Mouse (Mus musculus): ENCODE data around the gene Tex21. TPM values are rescaled to one million over a fixed set of nuclear protein-coding genes. Genes with fewer than 3 reads are reported as not detected.

Tex21 gene
- total and polyA plus RNA-seq, 2 experiments from 2014 or later, result not detected

DNA sequence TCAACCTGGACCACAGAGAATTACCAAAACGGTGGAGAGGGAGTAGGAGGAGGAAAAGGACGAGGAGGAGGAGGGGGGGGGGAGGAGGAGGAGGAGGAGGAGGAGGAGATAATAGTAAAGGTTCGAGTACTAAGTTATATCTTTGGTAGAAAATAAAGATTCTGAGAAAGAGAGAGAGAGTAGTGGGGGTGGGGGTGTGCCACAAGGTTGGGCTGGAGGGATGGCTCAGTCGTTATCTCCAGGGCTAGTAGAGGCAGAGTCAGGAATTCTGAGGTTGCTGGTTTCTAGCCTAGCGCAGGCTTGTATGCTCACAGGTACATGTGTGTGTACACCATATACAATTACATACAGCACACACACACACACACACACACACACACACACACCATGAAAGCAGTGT, 4.7 kb downstream of the Tex21 start:
- H3K9me3 ChIP-seq (ENCODE audit: low read length), result no peaks in the 10 kb centered on the region
- no peak overlapping the region for H3K4me3 ChIP-seq (ENCODE audit: low read depth, low read length)
- H3K4me1 ChIP-seq (ENCODE audit: insufficient read depth, low read length), result no peaks in the 10 kb centered on the region
- no peak overlapping the region for H3K4me2 ChIP-seq (ENCODE audit: low read depth, low read length, poor library complexity, severe bottlenecking)
- no peak for ATAC-seq (ENCODE audit: low FRiP score)
- TF ChIP-seq CTCF (IDR thresholded peaks at IDR 0.05), result no peak
- 76% methylated on average over 4 of the region's 5 CpGs for WGBS
- no peaks in the 10 kb centered on the region for H3K27me3 ChIP-seq (ENCODE audit: insufficient read depth, low read length)
- DNase-seq (ENCODE audit: low spot score), result no peak
- no peaks in the 10 kb centered on the region for H3K36me3 ChIP-seq (ENCODE audit: insufficient read depth, low read length)
- H3K27ac ChIP-seq (ENCODE audit: low read depth, low read length), result no peak overlapping the region
- H3K9ac ChIP-seq (replicated peaks; ENCODE audit: low read length, poor library complexity, severe bottlenecking), result no peak overlapping the region

DNA sequence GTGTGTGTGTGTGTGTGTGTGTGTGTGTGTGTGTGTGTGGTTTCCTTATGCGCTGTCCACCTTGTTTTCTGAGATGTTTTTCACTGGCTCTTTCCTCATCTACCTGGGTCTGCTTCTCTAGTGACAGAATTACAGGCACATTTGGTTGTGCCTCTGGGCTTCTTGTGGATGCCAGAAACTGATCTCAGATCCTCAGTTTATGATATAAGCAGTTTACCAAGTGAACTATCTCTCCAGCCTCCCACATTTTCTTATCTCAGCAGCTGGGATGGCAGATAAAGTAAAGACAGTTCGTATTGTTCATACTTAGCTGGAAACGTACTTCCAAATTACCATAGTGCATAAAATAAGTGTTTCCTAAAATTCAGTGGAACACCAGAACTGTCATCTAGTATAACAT, 5.5 kb downstream of the Tex21 start:
- WGBS, result 90% methylated on average over 3 of the region's 3 CpGs
- no peaks in the 10 kb centered on the region for H3K9me3 ChIP-seq (ENCODE audit: low read length)
- H3K27ac ChIP-seq (ENCODE audit: low read depth, low read length), result no peak overlapping the region
- H3K9ac ChIP-seq (replicated peaks; ENCODE audit: low read length, poor library complexity, severe bottlenecking), result no peak overlapping the region
- H3K4me1 ChIP-seq (ENCODE audit: insufficient read depth, low read length), result no peaks in the 10 kb centered on the region
- no peaks in the 10 kb centered on the region for H3K27me3 ChIP-seq (ENCODE audit: insufficient read depth, low read length)
- no peak for TF ChIP-seq CTCF (IDR thresholded peaks at IDR 0.05)
- H3K4me3 ChIP-seq (ENCODE audit: low read depth, low read length), result no peak overlapping the region
- no peak for ATAC-seq (ENCODE audit: low FRiP score)
- H3K36me3 ChIP-seq (ENCODE audit: insufficient read depth, low read length), result no peaks in the 10 kb centered on the region
- DNase-seq (ENCODE audit: low spot score), result no peak
- H3K4me2 ChIP-seq (ENCODE audit: low read depth, low read length, poor library complexity, severe bottlenecking), result no peak overlapping the region

DNA sequence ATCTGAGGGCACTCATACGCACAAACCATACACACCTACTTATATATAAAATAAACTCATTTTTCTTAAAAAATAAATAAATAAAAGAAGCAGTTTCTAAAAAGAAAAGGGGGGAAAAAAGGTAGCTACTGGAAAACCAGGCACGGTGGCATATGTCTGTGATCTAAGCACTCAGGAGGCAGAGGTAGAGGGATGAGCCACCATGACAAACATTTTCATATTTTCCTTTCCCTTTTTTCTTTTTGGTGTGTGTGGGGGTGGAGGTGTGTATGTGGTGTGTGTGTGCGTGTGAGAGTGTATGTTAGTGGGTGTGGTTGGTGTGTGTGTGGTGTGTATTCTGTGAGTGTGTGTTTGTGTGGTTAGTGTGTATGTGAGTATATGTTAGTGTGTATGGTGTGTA, 5.9 kb downstream of the Tex21 start:
- no peak for DNase-seq (ENCODE audit: low spot score)
- 93% methylated on average over 3 of the region's 3 CpGs for WGBS
- no peak for ATAC-seq (ENCODE audit: low FRiP score)
- Histone ChIP-seq H3K9me3 (ENCODE audit: low read length) (no peaks in the 10 kb centered on the region), H3K27ac (ENCODE audit: low read depth, low read length) (no peak overlapping the region), H3K4me1 (ENCODE audit: insufficient read depth, low read length) (no peaks in the 10 kb centered on the region), H3K4me2 (ENCODE audit: low read depth, low read length, poor library complexity, severe bottlenecking) (no peak overlapping the region), H3K27me3 (ENCODE audit: insufficient read depth, low read length) (no peaks in the 10 kb centered on the region), H3K9ac (replicated peaks; ENCODE audit: low read length, poor library complexity, severe bottlenecking) (no peak overlapping the region), H3K4me3 (ENCODE audit: low read depth, low read length) (no peak overlapping the region), H3K36me3 (ENCODE audit: insufficient read depth, low read length) (no peaks in the 10 kb centered on the region)
- TF ChIP-seq CTCF (IDR thresholded peaks at IDR 0.05), result no peak

DNA sequence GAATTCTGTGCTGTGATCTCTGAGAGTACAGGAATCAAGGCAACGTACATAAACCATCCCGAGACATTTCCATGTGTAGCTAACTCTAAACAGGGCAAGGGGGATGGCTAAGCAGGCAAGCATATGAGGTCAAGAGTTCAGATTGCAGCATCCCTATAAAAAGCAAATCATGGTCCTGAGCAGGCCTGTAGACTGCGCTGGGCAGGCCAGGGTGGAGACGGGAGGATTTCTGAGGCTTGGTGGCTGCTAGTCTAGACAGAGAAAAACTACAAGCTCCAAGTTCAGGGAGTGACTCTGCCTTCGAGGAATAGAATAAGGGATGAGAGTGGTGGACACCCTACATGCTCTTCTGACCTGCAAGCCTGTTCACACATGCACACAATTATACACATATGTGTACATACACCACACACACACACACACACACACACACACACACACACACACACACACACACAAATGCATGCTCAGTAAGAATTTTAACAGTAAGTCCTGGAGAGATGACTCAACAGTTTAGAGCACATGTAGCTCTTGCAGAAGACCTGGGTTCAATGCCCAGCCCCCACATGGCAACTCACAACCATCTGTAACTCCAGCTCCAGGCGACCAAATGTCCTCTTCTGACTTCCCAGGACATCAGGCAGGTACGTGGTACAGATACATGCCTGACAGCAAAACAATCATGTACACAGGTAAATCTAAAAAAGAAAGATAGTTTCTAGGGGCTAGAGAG, 6.5 kb downstream of the Tex21 start:
- Histone ChIP-seq H3K9me3 (ENCODE audit: low read length) (no peaks in the 10 kb centered on the region), H3K27me3 (ENCODE audit: insufficient read depth, low read length) (no peaks in the 10 kb centered on the region), H3K4me1 (ENCODE audit: insufficient read depth, low read length) (no peaks in the 10 kb centered on the region), H3K36me3 (ENCODE audit: insufficient read depth, low read length) (no peaks in the 10 kb centered on the region), H3K9ac (replicated peaks; ENCODE audit: low read length, poor library complexity, severe bottlenecking) (no peak overlapping the region), H3K4me3 (ENCODE audit: low read depth, low read length) (no peak overlapping the region), H3K27ac (ENCODE audit: low read depth, low read length) (no peak overlapping the region), H3K4me2 (ENCODE audit: low read depth, low read length, poor library complexity, severe bottlenecking) (no peak overlapping the region)
- ATAC-seq (ENCODE audit: low FRiP score) (no peak), DNase-seq (ENCODE audit: low spot score) (no peak)
- 86% methylated on average over 7 of the region's 7 CpGs for WGBS
- no peak for TF ChIP-seq CTCF (IDR thresholded peaks at IDR 0.05)

DNA sequence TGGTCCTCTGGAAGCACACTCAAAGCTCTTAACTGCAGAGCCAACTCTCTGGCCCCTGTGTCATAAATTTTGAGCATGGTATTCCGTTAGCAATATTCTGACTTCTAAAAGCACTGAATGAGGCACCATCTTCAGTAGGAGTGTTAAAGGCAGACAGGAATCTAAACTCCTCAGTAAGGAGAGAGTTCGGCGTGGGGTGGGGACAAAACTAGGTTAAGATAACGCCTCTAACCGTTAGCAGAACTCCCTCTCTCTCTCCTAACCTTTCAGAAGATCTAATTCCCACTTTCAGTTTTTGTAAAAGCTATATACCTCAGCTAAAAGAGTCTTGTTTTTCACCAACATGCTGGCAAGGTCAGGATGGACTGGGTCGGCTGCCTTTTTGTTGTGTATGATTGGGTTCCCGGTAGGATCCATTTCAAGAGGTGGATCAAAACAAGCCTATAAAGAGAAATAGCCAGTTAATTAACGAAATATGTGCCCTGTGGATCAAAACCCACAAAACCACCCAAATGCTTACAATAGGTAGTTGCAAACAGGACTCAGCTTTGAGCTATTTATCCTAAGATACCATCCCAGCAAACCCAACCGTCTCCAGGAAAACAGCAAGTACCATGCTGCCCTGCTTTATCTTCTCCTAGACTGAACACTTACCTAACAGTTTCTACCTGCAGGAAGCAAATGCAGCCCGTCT, 7.3 kb downstream of the Tex21 start:
- Histone ChIP-seq H3K4me2 (ENCODE audit: low read depth, low read length, poor library complexity, severe bottlenecking) (no peak overlapping the region), H3K9me3 (ENCODE audit: low read length) (no peaks in the 10 kb centered on the region), H3K36me3 (ENCODE audit: insufficient read depth, low read length) (no peaks in the 10 kb centered on the region), H3K4me3 (ENCODE audit: low read depth, low read length) (no peak overlapping the region), H3K9ac (replicated peaks; ENCODE audit: low read length, poor library complexity, severe bottlenecking) (no peak overlapping the region), H3K27ac (ENCODE audit: low read depth, low read length) (no peak overlapping the region), H3K27me3 (ENCODE audit: insufficient read depth, low read length) (no peaks in the 10 kb centered on the region), H3K4me1 (ENCODE audit: insufficient read depth, low read length) (no peaks in the 10 kb centered on the region)
- 78% methylated on average over 10 of the region's 10 CpGs for WGBS
- ATAC-seq (ENCODE audit: low FRiP score) (no peak), DNase-seq (ENCODE audit: low spot score) (no peak)
- no peak for TF ChIP-seq CTCF (IDR thresholded peaks at IDR 0.05)

DNA sequence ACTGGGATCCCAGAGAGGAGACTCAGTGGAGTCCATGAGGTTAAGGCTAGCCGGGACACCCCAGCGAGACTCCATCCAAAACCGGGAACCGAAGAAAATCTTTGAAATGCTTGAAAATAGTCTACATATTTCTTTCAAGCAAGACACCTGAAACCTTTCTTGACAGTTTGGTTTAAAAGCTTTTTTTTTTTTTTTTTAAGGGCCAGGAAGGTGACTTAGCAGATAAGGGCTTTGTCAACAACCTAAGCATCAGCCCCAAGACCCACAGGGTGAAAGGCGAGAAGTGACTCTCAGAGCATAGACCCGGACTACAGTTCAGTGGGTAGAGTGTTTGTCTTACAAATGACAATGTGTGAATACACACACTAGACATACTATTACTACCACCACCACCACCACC, 11.3 kb downstream of the Tex21 start:
- Histone ChIP-seq H3K4me3 (ENCODE audit: low read depth, low read length) (no peak overlapping the region), H3K27ac (ENCODE audit: low read depth, low read length) (no peak overlapping the region), H3K4me2 (ENCODE audit: low read depth, low read length, poor library complexity, severe bottlenecking) (no peak overlapping the region), H3K4me1 (ENCODE audit: insufficient read depth, low read length) (no peaks in the 10 kb centered on the region), H3K27me3 (ENCODE audit: insufficient read depth, low read length) (no peaks in the 10 kb centered on the region), H3K9me3 (ENCODE audit: low read length) (no peaks in the 10 kb centered on the region), H3K9ac (replicated peaks; ENCODE audit: low read length, poor library complexity, severe bottlenecking) (no peak overlapping the region), H3K36me3 (ENCODE audit: insufficient read depth, low read length) (no peaks in the 10 kb centered on the region)
- 94% methylated on average over 6 of the region's 6 CpGs for WGBS
- no peak for TF ChIP-seq CTCF (IDR thresholded peaks at IDR 0.05)
- no peak for ATAC-seq (ENCODE audit: low FRiP score)
- no peak for DNase-seq (ENCODE audit: low spot score)
